In genomic region chr13:42725709-42726231, GRCm38 (mm10) we compare ENCODE assay signal across 11 mouse cellular contexts. TPM values are rescaled to one million over a fixed set of nuclear protein-coding genes. Genes with fewer than 3 reads are reported as not detected.
DNase-seq lines count a peak whose midpoint lies in the region; ATAC-seq and TF ChIP-seq lines count a peak whose summit lies in the region.
"Had no signal": no experiment of that assay in that cellular context is flagged by ENCODE, and none has a peak within 500 bp of the region (broad histone marks: within the 10 kb centered on the region; RNA-seq: fewer than 3 reads in every experiment).

No protein-coding gene starts in this region.

- 68% methylated on average over 7 of the region's 7 CpGs for WGBS in forebrain, embryonic 13.5 days
- 70% methylated on average over 7 of the region's 7 CpGs for WGBS in forebrain, embryonic 11.5 days

- H3K4me3 ChIP-seq in forebrain, embryonic 13.5 days, result no peak overlapping the region
- no peak overlapping the region for H3K4me3 ChIP-seq in forebrain, embryonic 11.5 days (ENCODE audit: low read depth, low read length)
- no peak overlapping the region for H3K4me3 ChIP-seq in layer of hippocampus, adult 2 months
- H3K4me3 ChIP-seq: embryonic facial prominence, embryonic 12.5 days; heart, embryonic 15.5 days; megakaryocyte, embryonic 14.5 days had no signal

- no peak for TF ChIP-seq CTCF in layer of hippocampus, adult 2 months (conservative IDR thresholded peaks at IDR 0.05)

- H3K9me3 ChIP-seq in forebrain, embryonic 13.5 days (replicated peaks), result no peaks in the 10 kb centered on the region
- H3K9me3 ChIP-seq in forebrain, embryonic 11.5 days (ENCODE audit: control insufficient read depth, low read length), result no peaks in the 10 kb centered on the region
- H3K9me3 ChIP-seq: embryonic facial prominence, embryonic 12.5 days; heart, embryonic 15.5 days had no signal

- peak; percentile 48; the same call in 1 of the 2 replicates for ATAC-seq in forebrain, embryonic 13.5 days
- no peak for ATAC-seq in forebrain, embryonic 11.5 days (replicated peaks; ENCODE audit: low FRiP score)
- ATAC-seq in CD4-positive, CD25-positive, alpha-beta regulatory T cell, adult 4 months, result no peak

- H3K36me3 ChIP-seq in forebrain, embryonic 13.5 days (ENCODE audit: poor library complexity, severe bottlenecking), result 0 out of 2 replicates have a peak, but pooled peaks cover 7% of the 10 kb centered on the region
- no peaks in the 10 kb centered on the region for H3K36me3 ChIP-seq in forebrain, embryonic 11.5 days (ENCODE audit: control insufficient read depth, insufficient read depth, low read length)
- H3K36me3 ChIP-seq: embryonic facial prominence, embryonic 12.5 days; heart, embryonic 15.5 days had no signal

- DNase-seq in forebrain, embryonic 11.5 days (ENCODE audit: low spot score), result no peak
- peak; percentile 50 for DNase-seq in left cerebral cortex, postnatal 4 days
- no peak for DNase-seq in left cerebral cortex, adult 8-10 months (ENCODE audit: low spot score in 2 of 2)
- peak; percentile 59 to 61 for DNase-seq in cerebellum, postnatal 14 days
- peak in 1 of 2 experiments; percentile 41 for DNase-seq in layer of hippocampus, adult 2 months (ENCODE audit: low spot score in 2 of 2)
- DNase-seq in left cerebral cortex, postnatal 14 days (ENCODE audit: low spot score in 2 of 2), result no peak

- no peak overlapping the region for H3K4me2 ChIP-seq in forebrain, embryonic 13.5 days
- H3K4me2 ChIP-seq in forebrain, embryonic 11.5 days (ENCODE audit: low read depth, low read length, severe bottlenecking), result no peak overlapping the region
- H3K4me2 ChIP-seq: embryonic facial prominence, embryonic 12.5 days; heart, embryonic 15.5 days had no signal

- intact Hi-C loops in left cerebral cortex, postnatal 4 days (cut with DNase I), result no loop called here
- intact Hi-C loops in left cerebral cortex, postnatal 14 days (cut with DNase I), result no loop called here

- no peak overlapping the region for H3K9ac ChIP-seq in forebrain, embryonic 13.5 days
- no peak overlapping the region for H3K9ac ChIP-seq in forebrain, embryonic 11.5 days (ENCODE audit: low read length)
- H3K9ac ChIP-seq: embryonic facial prominence, embryonic 12.5 days; heart, embryonic 15.5 days had no signal

- H3K27ac ChIP-seq in forebrain, embryonic 13.5 days, result no peak overlapping the region; the same call in 1 of the 2 replicates
- H3K27ac ChIP-seq in forebrain, embryonic 11.5 days (ENCODE audit: low read depth, low read length), result no peak overlapping the region
- peak overlapping the region; percentile 70 for H3K27ac ChIP-seq in layer of hippocampus, adult 2 months
- H3K27ac ChIP-seq: embryonic facial prominence, embryonic 12.5 days; heart, embryonic 15.5 days had no signal

- no peaks in the 10 kb centered on the region for H3K27me3 ChIP-seq in forebrain, embryonic 13.5 days
- H3K27me3 ChIP-seq in forebrain, embryonic 11.5 days (ENCODE audit: control insufficient read depth, insufficient read depth, low read length), result no peaks in the 10 kb centered on the region
- H3K27me3 ChIP-seq: embryonic facial prominence, embryonic 12.5 days; heart, embryonic 15.5 days; megakaryocyte, embryonic 14.5 days had no signal

- H3K4me1 ChIP-seq in forebrain, embryonic 13.5 days, result peaks cover 10% of the 10 kb centered on the region; the same call in 1 of the 2 replicates
- no peaks in the 10 kb centered on the region for H3K4me1 ChIP-seq in forebrain, embryonic 11.5 days (replicated peaks; ENCODE audit: control insufficient read depth, insufficient read depth, low read length)
- H3K4me1 ChIP-seq: embryonic facial prominence, embryonic 12.5 days; heart, embryonic 15.5 days; megakaryocyte, embryonic 14.5 days had no signal

RNA-seq across cellular contexts. Expression of gene Phactr1, which starts 45.3 kb away (rescaled TPM):
- 33.4 and 34.4 TPM in 2 replicates for polyA plus RNA-seq in forebrain, embryonic 13.5 days (2015; fragmentation: Nextera tagmentation; extraction: Ambion mirVana)
- polyA plus RNA-seq in forebrain, embryonic 11.5 days (2014; fragmentation: Nextera tagmentation; extraction: Ambion mirVana), result 11.0 and 12.4 TPM in 2 replicates
- 100 to 1,000 TPM; 250 to 265 TPM for total RNA-seq in left cerebral cortex, postnatal 4 days (2021)
- 100 to 1,000 TPM; 515 to 570 (median 537) TPM for total RNA-seq in left cerebral cortex, adult 8-10 months (2022)
- 100 to 1,000 TPM; 307 to 310 TPM for total RNA-seq in layer of hippocampus, adult 2 months (2021)
- 100 to 1,000 TPM; 449 to 512 TPM for total RNA-seq in left cerebral cortex, postnatal 14 days (2021)
- under 1 TPM in 1 of 2 experiments, not detected in 1; 0.65 TPM for polyA plus RNA-seq in CD4-positive, CD25-positive, alpha-beta regulatory T cell, adult 4 months (2017; shearing (Covaris generic))

Comparison
In these comparisons a context has a peak if more than half of its experiments do, and no peak if none do; other contexts are left out.
1. DNase-seq: peak in left cerebral cortex, postnatal 4 days (single experiment) and cerebellum, postnatal 14 days (2 of 2); none in forebrain, embryonic 11.5 days (single experiment), left cerebral cortex, adult 8-10 months (0 of 2) and left cerebral cortex, postnatal 14 days (0 of 2).